Mouse (Mus musculus): Measurements from ENCODE around the gene Mrpl12.
A peak's percentile ranks its signal among the peaks of the same experiment; 100 is the strongest.

The Mrpl12 gene

DNA sequence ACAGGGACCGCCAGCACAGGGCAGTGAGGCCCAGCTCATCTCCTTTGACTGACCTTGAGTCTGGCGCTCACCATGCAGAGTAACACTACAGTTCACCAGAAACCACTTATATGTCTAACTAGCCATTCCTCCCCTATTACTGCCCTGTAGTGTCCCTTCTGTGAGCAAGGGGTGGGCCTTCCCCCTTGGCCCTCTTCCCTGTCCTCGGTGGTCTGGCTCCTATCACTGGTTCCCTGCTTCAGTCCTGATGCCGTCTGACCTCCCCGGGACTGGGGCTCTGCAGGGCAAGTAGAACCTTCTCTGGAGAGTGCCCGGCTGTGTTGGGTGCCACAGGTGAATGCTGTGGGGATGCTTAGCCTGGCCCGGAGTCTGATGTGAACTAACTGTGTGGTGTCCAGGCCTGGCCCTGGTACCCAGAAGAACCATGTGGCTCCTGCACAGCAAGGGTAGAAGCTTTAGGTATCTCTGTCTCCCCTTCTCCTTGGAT is 922 bp upstream of the Mrpl12 start:
- DNase-seq: no peak

DNA sequence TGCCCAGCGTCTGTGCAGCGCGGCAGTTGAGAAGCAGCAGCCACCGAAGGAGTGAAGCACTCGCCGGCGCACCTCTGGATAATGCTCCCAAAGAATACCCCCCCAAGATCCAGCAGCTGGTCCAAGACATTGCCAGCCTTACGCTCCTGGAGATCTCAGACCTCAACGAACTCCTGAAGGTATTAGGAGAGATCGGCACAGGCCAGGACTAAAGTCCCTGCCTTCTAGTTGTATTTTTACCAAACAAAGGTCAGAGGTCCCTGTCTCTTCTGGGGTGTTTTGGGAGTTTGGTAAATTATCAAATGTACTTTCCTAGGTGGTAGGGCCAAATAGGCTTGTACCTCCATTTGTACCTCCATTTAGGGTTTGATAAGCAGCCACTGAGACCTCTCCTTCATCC is 838 bp downstream of the Mrpl12 start:
- DNase-seq: no peak

GRCm38 (mm10) chr11:120488516-120488915 is 4.1 kb downstream of the Mrpl12 start:
- DNase-seq: no peak

DNA sequence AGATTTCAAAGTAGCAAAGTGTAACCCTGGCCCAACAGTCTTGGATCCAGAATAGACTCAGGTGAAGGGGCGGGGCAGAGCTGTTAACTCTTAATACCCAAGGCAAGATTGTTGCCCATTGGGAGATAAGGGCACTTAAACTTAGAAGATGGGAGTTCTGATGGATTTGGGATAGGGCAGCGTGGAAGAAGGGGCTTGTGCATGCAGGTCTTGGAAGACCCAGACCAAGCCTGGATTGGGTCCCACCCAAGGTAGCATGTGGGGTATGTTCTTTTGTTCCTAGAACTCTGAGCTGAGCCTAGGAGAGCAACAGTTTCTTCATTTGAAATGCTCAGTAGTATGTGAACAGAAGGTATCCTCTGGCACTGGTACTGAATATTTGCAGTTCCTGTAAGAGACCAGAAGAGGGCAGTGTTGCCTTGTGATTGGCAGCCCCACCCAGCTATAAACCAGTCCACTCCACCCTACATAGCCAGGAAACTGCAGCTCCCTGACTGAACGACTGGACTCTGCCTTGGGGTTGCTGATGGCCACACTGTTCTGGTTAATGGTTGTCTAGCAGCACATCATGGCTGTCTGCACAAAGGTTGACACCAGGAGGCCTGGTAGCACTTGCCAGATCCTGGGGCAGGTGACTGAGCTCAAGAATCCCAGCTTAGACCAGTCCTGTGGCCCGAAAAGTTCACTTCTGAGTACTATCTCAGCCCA is 4.8 kb downstream of the Mrpl12 start:
- DNase-seq: peak; percentile 86

DNA sequence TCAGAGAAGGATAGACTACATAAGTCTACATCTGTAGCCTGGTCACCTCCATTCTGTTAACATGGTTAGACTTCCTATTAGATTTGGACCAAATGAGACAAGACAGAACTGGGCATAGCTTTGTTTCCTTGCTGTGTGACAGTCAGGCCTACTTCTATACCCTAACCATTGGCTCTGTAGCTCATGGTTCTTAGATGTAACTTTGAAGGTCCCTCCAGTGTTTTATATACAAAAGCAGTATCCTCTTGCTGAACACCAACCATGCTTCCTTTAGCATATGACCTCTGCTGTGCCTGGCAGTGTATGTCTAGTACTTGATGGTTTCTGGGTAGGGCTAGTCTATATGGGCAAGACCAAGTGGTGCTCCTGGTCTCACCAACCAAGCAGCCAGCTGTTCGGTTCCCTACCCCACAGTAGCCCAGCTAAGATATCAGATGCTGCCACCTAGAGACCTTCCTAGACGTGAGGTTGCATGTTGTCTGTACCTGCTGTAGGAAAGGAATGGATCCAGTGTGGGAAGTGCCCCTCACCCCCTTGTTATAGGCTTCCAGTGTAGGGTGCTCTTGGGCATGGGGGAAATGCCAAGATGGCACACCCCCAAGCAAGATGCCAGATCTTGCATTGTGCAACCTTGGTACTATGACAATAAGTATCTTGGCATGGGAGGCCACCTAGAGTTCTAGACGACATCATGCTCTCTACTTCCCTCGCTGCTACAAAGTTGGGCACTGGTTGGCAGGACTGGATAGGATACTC is 6.1 kb downstream of the Mrpl12 start:
- DNase-seq: no peak

GRCm38 (mm10) chr11:120491317-120492023 is 7.1 kb downstream of the Mrpl12 start, which contains the start of gene Slc25a10:
Slc25a10 (plus strand) TSS chr11:120491840.
- DNase-seq: peak; percentile 88

- no peak for DNase-seq
Observed at GRCm38 (mm10) chr11:120492024-120492877, 7.8 kb downstream of the Mrpl12 start.

DNA sequence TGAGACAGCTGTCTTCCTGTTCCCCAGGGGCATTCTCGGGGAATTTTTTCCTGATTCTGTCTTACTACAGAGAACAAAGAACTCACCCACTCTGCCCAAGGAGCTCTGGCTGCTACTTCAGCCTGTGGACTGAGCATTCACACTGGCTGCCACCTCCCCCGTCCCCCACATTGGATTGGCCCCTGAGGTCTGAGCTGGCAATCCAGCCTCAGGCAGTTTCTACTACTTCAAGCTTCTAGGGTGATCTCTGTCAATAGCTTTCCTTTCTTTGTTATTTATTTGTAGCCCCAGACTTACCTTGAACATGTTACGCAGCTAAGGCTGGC is 8.4 kb downstream of the Mrpl12 start:
- DNase-seq: no peak

- no peak for DNase-seq
Observed at GRCm38 (mm10) chr11:120493351-120493750, 8.9 kb downstream of the Mrpl12 start.

GRCm38 (mm10) chr11:120493911-120494310 is 9.5 kb downstream of the Mrpl12 start:
- DNase-seq: no peak

DNA sequence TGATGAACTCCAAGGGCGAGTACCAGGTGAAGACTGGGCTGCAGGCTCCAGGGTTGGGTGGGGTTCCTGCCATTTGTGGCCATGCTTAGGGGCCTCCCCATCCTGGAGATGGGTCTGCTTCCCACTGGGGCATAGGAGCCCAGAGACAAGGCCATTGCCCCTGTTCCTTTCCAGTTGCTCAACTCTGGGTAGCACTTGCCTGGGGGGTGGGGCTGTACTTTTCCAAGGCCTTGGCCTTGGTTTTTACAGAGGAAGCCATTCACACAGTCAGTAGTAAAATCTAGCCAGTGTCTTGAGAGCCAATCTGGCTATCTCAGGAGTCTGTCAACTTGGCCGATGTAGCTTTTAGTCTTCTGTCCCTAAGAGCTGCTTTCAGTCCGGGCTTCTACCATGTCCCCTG is 13.0 kb downstream of the Mrpl12 start:
- no peak for DNase-seq

DNA sequence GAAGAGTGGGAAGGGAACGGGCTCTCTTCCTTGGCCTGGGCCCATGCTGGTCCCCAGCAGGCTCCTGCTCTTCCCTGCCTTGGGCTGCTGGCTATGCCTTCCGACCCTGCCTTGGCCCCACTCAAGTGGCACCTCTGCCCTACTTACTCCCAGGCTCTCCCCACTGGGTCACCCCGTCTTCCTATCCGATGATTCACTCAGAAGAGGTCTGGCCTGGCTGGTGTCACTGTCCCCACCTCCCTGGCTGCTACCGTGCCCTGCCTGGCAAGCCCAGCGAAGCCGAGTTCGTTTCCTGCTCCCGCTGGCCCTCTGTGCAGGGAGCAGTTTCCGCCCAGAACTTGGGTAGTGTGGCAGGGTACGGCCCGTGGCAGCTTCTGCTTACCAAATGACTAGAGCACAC is 13.8 kb downstream of the Mrpl12 start:
- DNase-seq: no peak

DNA sequence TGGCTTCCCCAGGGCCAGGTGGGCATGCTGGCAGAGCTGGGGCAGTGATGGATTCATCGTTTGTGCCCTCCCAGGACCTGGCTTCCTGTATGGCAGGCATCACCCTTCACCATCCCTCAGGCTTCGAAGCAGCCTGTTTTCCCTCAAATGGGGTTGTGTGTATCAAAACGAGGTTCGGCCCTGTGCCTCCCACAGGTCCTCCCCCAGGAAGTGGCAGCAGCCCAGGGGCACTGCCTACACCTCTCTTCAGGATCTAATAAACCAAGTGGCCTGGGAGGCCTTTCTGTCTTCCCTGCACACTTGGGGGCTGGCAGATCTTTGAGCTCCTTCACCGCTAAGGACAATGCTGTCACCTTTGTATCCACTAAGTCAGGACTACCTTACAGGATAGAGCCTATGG is 14.5 kb downstream of the Mrpl12 start:
- DNase-seq: no peak

GRCm38 (mm10) chr11:120499894-120500293 is 15.5 kb downstream of the Mrpl12 start:
- DNase-seq: no peak

DNA sequence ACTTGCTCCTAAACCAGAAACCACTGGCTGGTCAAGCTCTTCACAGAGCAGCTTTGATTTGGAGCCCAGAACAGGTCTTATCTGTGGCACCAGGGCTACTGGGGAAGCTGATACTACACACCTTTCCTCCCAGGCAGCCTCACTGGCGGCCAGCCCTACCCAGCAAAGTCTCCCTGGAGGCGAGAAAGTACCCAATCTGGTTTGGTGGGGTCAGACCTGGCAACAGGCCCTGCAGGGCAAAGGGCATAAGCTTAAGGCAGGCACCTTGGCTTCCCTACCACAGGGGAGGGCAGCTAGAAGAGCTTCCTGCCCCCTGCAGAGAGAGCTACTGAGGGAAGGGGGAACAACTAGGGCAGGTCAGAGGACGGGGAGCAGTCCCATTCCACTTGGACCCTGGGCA is 15.9 kb downstream of the Mrpl12 start:
- no peak for DNase-seq

DNA sequence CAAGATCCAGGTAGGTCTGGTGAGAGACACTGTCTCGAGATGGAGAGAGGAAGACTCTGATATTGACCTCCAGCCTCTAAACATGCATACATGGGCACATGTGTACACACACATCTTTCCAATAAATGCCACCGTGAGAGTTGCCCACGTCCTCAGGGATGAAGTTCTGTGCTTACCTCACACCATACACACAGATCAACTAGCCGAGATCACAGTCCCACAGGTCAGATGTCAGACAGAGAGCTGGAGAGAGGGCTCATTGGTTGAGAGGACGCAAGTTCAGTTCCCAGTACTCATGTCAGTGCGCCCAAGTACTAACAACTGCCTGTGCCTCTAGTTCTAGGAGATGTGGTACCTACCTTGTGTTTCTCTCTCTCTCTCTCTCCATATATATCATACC is 16.6 kb downstream of the Mrpl12 start:
- no peak for DNase-seq

GRCm38 (mm10) chr11:120501701-120502100 is 17.3 kb downstream of the Mrpl12 start:
- no peak for DNase-seq

DNA sequence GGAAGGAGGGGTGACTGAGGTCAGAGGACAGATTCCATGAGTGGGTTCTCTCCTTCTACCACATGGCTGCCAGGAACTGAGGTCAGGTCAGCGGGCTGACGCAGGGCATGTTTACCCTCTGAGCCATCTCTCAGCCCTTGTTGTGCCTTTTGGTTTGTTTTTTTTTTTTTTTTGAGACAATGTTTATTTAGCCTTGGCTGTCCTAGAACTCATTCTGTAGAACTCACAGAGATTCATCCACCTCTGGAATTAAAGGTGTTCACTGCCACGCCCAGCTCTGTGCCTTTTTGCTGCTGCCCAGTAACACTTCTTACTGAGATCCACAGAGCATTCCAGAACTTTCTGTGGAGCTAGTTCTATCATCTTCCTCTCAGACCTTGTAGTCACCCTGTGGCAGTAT is 21.2 kb downstream of the Mrpl12 start:
- DNase-seq: no peak

DNA sequence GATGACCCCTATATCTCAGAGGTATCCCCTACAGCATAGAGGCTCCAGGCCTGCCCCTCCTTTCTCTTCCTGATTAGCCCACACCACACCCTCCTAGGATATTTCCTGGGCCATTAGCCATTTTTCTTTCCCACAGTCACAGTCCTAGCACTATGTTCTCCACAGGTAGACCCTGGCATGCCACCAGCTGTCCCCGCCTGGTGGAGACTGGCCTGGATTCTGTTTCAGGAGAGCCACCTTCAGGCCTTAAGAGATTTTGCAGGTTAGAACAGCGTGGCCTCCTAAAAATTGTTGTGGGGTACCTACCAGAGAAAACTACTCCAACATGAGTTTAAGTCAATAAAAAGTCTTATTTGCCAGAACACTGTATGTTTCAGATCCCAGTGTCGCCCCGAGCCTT is 22.5 kb downstream of the Mrpl12 start:
- DNase-seq: no peak

DNA sequence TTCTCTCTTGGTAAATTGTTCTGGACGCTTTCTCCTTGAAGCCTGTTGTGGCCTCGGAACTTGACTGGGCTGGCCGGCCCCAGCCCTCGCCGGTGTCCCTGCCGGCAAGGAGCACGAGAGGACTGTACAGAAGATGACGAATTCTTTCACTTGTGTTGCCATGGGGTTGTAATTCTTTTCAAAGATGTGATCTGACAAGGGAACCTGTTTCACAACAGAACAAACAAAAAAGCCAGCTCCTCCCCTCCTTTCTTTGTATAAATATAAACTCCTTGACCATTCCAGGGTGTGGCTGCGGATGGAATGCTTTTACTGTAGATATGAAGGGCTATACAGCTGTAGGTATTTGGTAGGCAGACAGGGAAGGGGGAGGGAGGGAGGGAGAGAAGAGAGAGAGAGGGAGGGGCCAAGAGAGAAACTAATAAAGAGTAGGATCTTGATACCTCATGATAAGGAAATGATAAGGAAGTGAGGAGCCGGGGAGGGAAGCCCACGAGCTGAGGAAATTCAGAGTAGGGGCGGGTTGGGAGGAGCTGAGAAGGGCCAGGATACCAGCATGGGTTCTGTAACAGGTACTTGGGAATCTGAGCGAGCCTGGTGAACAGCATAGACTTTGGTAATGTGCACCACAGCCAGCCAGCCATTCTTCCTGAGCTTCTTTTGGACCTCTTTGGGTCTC is 23.3 kb downstream of the Mrpl12 start:
- no peak for DNase-seq

GRCm38 (mm10) chr11:120508290-120508870 is 24.0 kb downstream of the Mrpl12 start:
- no peak for DNase-seq

- DNase-seq: no peak
Observed at GRCm38 (mm10) chr11:120509940-120510339, 25.5 kb downstream of the Mrpl12 start.
